Mouse (Mus musculus): Measurements from ENCODE around the gene Kazald1. TPM values are rescaled to one million over a fixed set of nuclear protein-coding genes. Genes with fewer than 3 reads are reported as not detected.

Gene Kazald1
- 17.7 and 29.4 TPM in 2 replicates for polyA plus RNA-seq (2015; fragmentation: Nextera tagmentation; extraction: Ambion mirVana)

DNA sequence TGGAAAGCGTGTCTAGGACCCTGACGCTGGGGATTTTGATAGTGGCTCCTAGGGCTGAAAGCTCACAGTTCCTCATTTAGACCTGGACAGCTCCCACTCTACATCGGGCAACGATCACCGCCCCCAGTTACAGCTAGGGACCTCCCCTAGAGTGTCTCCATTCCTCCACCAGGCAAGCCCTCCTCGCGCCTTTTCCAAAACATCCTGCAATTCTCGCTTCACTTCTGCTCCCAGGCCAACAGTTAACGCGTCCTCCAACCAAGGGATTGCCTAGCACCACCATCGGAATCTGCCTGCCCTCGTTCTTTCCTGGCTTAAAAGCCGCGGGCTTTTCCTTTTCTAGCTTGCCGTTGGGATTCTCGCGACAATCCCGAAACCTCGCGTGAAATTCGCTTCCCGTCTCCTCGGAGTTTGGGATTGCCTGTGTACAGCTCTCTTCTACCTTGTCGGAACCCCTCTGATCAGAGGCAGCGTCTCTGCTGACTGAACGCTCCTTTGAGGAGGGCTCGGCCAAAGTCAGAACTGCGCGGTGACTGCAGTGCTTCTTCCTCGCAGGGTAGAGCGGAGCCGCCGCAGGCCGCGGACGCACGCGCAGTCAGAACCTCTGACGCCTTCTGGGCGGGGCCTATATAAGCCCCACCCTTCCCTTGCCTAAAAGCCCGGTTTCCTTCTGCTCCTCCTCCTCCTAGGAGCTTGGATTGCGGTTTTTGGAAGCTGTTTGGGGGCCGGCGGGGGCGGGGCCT lies at the start of gene Kazald1:
Gene Kazald1, plus strand, starts transcription at position 662 of the 743 bp plus-strand sequence.
- peaks cover 48% of the 10 kb centered on the region for H3K4me1 ChIP-seq
- H3K9ac ChIP-seq, result peak within 1 kb of the TSS; percentile 89
- H3K4me3 ChIP-seq, result peak within 1 kb of the TSS; percentile 66
- peak; percentile 84 for ATAC-seq (ENCODE audit: insufficient number of reproducible peaks, insufficient read depth, low FRiP score, low TSS enrichment, low read depth)
- peak within 1 kb of the TSS; percentile 97 for H3K27ac ChIP-seq
- WGBS, result under 1% methylated on average over 45 of the region's 45 CpGs
- no peaks in the 10 kb centered on the region for H3K36me3 ChIP-seq
- peak within 1 kb of the TSS; percentile 94 for H3K4me2 ChIP-seq
- H3K27me3 ChIP-seq, result peaks cover 58% of the 10 kb centered on the region
- H3K9me3 ChIP-seq, result no peaks in the 10 kb centered on the region

DNA sequence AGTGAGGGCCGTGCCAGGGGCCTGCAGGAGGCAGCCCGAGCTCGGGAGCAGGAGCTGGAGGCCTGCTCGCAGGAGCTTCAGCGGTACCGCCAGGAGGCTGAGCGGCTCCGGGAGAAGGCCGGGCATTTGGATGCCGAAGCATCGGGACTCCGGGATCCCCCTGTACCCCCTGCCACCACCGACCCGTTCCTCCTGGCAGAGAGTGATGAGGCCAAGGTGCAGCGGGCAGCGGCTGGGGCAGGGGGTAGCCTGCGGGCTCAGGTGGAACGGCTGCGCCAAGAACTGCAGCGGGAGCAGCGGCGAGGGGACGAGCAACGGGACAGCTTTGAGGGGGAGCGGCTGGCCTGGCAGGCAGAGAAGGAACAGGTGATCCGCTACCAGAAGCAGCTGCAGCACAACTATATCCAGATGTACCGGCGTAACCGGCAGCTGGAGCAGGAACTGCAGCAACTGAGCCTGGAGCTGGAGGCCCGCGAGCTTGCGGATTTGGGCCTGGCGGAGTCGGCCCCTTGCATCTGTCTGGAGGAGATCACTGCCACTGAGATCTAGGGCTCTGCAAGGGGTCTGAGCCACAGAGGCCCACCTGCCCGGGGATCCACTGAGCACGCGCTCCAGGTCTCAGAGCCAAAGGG lies 49.0 kb upstream of the Kazald1 start:
- no peak overlapping the region for H3K4me3 ChIP-seq
- no peaks in the 10 kb centered on the region for H3K9me3 ChIP-seq
- peaks cover 33% of the 10 kb centered on the region for H3K4me1 ChIP-seq
- no peak overlapping the region for H3K4me2 ChIP-seq
- H3K36me3 ChIP-seq, result peaks cover 73% of the 10 kb centered on the region
- no peaks in the 10 kb centered on the region for H3K27me3 ChIP-seq
- ATAC-seq (ENCODE audit: insufficient number of reproducible peaks, insufficient read depth, low FRiP score, low TSS enrichment, low read depth), result no peak
- WGBS, result 67% methylated on average over 37 of the region's 37 CpGs
- peak overlapping the region; percentile 39; the same call in 1 of the 2 replicates for H3K27ac ChIP-seq
- H3K9ac ChIP-seq, result peak overlapping the region; percentile 21; the same call in 1 of the 2 replicates

DNA sequence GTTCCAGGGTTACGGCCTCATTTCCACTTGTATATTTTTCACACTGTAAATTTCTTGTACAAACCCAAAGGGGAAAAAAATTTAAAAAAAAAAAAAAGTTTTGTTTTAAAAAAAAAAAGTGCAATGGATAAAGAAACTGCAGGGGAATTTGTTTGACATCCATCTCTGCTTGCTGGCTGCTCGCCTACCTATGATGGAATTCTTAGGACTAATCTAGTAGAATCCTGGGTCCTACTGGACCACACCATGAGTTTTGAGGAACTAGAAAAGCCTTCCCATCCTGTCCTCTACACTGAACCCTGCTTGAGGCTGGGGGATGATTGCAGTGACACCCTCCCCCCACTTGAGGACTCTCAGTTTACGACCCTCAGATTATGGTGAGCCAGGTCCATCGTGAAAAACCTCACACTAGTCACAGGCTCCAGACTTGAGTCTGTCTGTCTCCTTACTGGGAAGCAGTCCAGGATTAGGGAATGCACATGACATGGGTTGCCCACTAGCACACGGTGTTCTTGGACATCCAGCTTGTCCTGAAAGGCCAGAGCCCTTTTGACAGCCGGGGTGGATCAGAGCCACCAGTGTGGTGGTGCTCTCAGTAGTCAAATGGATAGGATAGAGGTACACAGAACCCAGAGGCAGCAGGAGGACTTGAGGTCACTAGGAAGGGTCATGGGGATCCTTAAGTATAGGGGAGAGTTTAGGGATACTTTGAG lies 47.9 kb upstream of the Kazald1 start:
- no peak for ATAC-seq (ENCODE audit: insufficient number of reproducible peaks, insufficient read depth, low FRiP score, low TSS enrichment, low read depth)
- H3K27me3 ChIP-seq, result no peaks in the 10 kb centered on the region

DNA sequence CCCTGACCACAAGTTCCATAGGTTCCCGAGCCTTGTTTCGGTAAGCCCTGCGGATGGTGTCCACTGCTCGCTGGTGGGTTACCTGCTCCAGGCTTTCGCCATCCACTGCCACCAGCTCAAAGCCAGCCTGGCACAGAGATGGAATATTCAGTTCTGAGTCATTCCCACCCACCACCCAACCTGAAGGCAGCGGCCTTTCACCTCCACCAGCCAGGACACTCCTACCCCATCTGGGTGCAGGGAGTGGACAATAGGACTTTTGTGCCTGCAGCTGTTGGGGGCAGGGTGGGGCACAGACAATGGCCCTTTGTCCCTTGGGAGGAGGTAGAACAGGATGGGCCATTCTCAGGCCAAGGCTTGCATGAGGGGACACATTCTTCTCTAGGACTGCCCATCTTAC lies 47.2 kb upstream of the Kazald1 start:
- Histone ChIP-seq H3K9ac (0 out of 2 replicates have a peak overlapping the region, but pooled peaks have one; percentile 27), H3K4me3 (no peak overlapping the region), H3K27me3 (no peaks in the 10 kb centered on the region), H3K27ac (no peak overlapping the region), H3K36me3 (peaks cover 58% of the 10 kb centered on the region), H3K4me1 (peaks cover 42% of the 10 kb centered on the region), H3K4me2 (no peak overlapping the region), H3K9me3 (no peaks in the 10 kb centered on the region)
- no peak for ATAC-seq (ENCODE audit: insufficient number of reproducible peaks, insufficient read depth, low FRiP score, low TSS enrichment, low read depth)
- 79% methylated on average over 6 of the region's 6 CpGs for WGBS

More for the DNA sequence above, 47.9 kb upstream of the Kazald1 start:
- Histone ChIP-seq H3K27ac (no peak overlapping the region), H3K9ac (0 out of 2 replicates have a peak overlapping the region, but pooled peaks have one; percentile 27), H3K4me1 (peaks cover 35% of the 10 kb centered on the region), H3K4me3 (no peak overlapping the region), H3K36me3 (peaks cover 63% of the 10 kb centered on the region), H3K4me2 (no peak overlapping the region), H3K9me3 (no peaks in the 10 kb centered on the region)
- WGBS, result 76% methylated on average over 6 of the region's 6 CpGs

DNA sequence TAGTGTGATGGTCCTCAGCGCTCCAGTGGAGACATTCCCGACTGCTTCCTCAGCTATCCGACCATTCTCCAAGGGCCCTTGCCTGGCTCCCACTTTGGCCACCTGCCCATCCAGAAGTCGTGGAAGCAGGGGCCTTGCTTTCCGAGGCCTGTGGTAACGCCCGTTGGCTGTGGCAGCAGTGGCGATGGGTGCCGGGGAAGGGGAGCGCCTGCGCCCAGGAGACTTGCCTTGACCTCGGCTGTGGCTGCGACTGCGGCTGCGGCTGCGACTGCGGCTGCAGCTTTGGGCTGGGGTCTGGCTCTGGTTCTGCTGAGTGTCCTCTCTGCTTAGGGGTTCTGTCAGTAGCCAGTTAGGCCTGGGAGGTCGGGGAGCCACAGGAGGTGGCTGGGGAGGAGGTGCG lies 46.3 kb upstream of the Kazald1 start:
- peaks cover 44% of the 10 kb centered on the region for H3K4me1 ChIP-seq
- ATAC-seq (ENCODE audit: insufficient number of reproducible peaks, insufficient read depth, low FRiP score, low TSS enrichment, low read depth), result no peak
- no peak overlapping the region for H3K4me3 ChIP-seq
- no peaks in the 10 kb centered on the region for H3K9me3 ChIP-seq
- no peaks in the 10 kb centered on the region for H3K27me3 ChIP-seq
- H3K4me2 ChIP-seq, result no peak overlapping the region
- 64% methylated on average over 19 of the region's 19 CpGs for WGBS
- H3K27ac ChIP-seq, result no peak overlapping the region
- H3K9ac ChIP-seq, result peak overlapping the region; percentile 32; the same call in 1 of the 2 replicates
- H3K36me3 ChIP-seq, result peaks cover 50% of the 10 kb centered on the region

DNA sequence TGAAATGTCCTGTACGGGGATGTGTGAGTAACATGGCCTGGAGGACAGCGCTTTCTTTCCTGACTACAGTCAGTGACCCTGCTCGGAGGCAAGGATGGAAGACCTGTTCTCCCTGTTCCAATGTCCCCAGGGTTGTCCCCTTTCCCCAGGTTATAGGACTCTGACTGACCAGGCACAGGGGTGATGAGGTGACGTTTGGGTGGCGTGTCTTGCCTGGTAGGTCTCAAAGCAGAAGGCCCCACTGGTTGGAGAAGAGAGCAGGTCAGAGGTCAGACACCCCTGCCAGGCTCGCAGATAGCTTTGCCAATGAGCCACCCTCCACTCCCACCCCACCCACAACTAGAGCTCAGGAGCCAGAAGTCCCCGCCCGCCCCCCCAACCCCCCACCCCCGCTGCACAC lies 45.5 kb upstream of the Kazald1 start:
- H3K4me2 ChIP-seq, result no peak overlapping the region
- H3K4me1 ChIP-seq, result peaks cover 44% of the 10 kb centered on the region
- H3K27me3 ChIP-seq, result no peaks in the 10 kb centered on the region
- ATAC-seq (ENCODE audit: insufficient number of reproducible peaks, insufficient read depth, low FRiP score, low TSS enrichment, low read depth), result no peak
- no peak overlapping the region for H3K4me3 ChIP-seq
- no peaks in the 10 kb centered on the region for H3K9me3 ChIP-seq
- peaks cover 44% of the 10 kb centered on the region for H3K36me3 ChIP-seq
- H3K9ac ChIP-seq, result no peak overlapping the region
- no peak overlapping the region for H3K27ac ChIP-seq
- WGBS, result 59% methylated on average over 9 of the region's 9 CpGs

DNA sequence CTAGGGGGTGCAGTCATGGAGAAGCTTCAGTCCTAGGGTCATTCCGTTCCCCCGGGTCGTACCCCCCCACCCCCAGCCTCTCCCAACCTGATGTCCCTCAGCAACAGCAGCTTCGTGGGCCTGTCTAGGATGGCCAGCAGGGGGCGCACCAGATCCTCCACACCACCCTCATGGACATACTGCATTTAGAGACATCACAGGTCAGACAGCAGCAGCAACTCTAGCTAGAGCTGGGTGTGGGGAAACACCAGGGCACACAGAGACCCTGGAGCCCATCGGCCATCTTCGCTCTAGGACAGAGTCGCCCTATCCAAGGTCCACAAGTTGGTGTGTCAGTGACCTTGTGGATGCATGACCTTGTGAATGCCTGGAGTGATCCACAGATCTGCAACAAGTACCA lies 44.9 kb upstream of the Kazald1 start:
- WGBS, result 39% methylated on average over 8 of the region's 8 CpGs
- ATAC-seq (ENCODE audit: insufficient number of reproducible peaks, insufficient read depth, low FRiP score, low TSS enrichment, low read depth), result no peak

DNA sequence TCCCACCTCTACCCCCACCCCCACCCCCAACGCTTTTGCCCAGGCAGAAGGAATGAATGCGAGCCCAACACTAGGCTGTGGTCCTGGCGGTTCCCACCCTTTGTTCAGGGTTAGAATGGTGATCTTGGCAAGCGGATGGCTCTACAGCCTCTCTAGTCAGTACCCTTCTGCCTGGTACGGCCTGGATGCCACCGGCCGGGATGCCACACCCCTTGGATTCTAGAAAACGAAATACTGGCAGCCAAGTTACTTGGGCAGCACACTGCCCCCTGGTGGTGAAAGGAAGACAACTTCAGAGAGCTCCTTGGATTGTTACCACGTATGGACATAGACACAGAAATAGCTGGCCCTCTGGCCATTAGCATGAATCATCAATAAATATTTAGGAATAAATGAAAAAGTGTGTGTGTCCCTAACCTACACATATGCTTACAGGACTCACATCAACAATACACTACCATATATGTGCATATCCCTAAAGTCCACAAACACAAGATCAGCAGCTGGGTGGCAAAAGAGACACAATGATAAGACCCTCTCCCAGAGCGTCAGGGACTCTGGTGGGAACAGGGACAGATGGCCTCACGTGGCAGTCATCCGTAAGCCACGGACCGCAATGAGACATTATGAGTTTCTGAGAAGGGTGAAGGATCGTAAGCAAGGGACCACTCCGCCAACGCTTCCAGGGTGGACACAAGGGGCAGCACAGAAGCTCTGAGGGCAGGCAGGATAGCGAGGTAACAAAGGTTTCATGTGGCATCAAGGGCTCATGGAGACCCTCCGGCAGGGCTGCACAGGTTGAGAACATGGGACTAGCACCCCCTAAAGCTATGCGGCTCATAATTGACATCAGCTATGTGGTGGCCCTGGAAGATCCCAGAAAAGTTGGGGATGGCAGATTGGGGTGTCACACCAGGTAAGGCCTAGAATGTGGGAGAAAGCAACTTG lies 44.0 kb upstream of the Kazald1 start:
- Histone ChIP-seq H3K4me3 (peak overlapping the region; percentile 18; the same call in 1 of the 2 replicates), H3K9ac (no peak overlapping the region; the same call in 1 of the 2 replicates), H3K27ac (peak overlapping the region; percentile 40; the same call in 1 of the 2 replicates), H3K4me2 (peak overlapping the region; percentile 53), H3K4me1 (peaks cover 40% of the 10 kb centered on the region), H3K27me3 (no peaks in the 10 kb centered on the region), H3K9me3 (no peaks in the 10 kb centered on the region), H3K36me3 (peaks cover 30% of the 10 kb centered on the region)
- no peak for ATAC-seq (ENCODE audit: insufficient number of reproducible peaks, insufficient read depth, low FRiP score, low TSS enrichment, low read depth)
- 41% methylated on average over 20 of the region's 20 CpGs for WGBS

More for the DNA sequence above, 44.9 kb upstream of the Kazald1 start:
- Histone ChIP-seq H3K27ac (no peak overlapping the region), H3K4me1 (peaks cover 44% of the 10 kb centered on the region), H3K4me3 (no peak overlapping the region), H3K36me3 (peaks cover 39% of the 10 kb centered on the region), H3K27me3 (no peaks in the 10 kb centered on the region), H3K9ac (no peak overlapping the region), H3K9me3 (no peaks in the 10 kb centered on the region), H3K4me2 (no peak overlapping the region)

DNA sequence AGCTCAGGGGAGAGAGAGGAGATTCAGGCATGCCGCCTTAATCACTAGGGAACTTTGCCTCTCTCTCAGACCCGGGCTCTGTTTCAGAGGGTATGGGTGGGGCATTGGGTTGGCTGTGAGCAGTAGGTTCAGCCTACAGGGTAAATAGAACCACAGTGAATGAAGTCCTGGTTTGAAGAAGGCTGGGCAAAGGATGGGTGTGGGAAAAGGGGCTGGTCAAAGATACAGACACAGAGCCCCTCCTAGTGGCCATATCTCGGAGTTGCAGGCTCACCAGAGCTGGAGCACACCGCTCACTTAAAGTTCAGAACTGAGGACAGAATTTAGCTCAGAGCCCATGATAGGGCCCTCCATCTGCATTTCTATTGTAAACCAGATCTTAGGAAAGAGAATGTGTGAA lies 43.3 kb upstream of the Kazald1 start:
- no peaks in the 10 kb centered on the region for H3K27me3 ChIP-seq
- H3K9me3 ChIP-seq, result no peaks in the 10 kb centered on the region
- no peak overlapping the region for H3K4me3 ChIP-seq
- 18% methylated on average over 4 of the region's 4 CpGs for WGBS
- ATAC-seq (ENCODE audit: insufficient number of reproducible peaks, insufficient read depth, low FRiP score, low TSS enrichment, low read depth), result no peak
- H3K4me2 ChIP-seq, result no peak overlapping the region
- H3K4me1 ChIP-seq, result peaks cover 34% of the 10 kb centered on the region
- peaks cover 22% of the 10 kb centered on the region for H3K36me3 ChIP-seq
- H3K27ac ChIP-seq, result peak overlapping the region; percentile 40; the same call in 1 of the 2 replicates
- H3K9ac ChIP-seq, result no peak overlapping the region

DNA sequence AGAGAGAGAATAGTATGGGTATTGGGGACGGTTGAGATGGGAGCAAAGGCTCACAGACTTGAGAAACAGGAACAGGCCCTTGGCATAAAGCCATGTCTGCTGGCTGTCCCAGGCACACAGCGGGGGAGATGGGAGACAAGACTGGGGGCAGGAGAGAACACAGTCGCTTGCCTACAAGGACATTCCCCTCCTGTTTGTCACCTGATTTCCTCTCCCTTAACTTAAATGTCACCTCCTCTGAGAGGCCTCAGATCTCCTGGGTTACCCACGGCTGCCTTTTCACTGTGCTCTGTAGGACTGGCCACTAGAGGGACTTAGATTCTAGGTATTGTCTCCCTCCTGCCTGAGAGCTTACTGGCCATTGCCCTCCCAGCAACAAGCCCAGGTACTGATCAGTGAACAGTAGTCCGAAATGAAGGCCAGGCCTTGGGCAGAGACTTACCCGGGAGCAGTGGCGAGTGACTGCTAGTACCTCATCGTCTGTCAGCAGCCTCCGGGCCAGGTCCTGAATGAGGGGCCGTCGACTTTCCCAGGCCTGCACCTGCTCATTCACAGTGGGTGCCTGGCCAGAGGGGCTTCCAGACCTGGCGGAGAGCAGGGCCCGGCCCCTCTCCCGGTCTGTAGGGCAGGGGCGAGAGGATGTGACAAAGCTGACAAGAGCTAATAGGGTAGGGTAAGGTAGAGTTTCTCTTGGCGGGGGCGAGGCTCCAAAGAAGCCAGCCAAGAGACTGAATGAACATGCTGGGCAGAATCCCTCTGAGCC lies 42.3 kb upstream of the Kazald1 start:
- no peak overlapping the region for H3K27ac ChIP-seq
- no peaks in the 10 kb centered on the region for H3K9me3 ChIP-seq
- no peak for ATAC-seq (ENCODE audit: insufficient number of reproducible peaks, insufficient read depth, low FRiP score, low TSS enrichment, low read depth)
- 47% methylated on average over 17 of the region's 17 CpGs for WGBS
- H3K9ac ChIP-seq, result peak overlapping the region; percentile 40; the same call in 1 of the 2 replicates
- H3K4me2 ChIP-seq, result no peak overlapping the region
- H3K27me3 ChIP-seq, result 0 out of 2 replicates have a peak, but pooled peaks cover 3% of the 10 kb centered on the region
- peaks cover 28% of the 10 kb centered on the region for H3K4me1 ChIP-seq
- H3K36me3 ChIP-seq, result peaks cover 13% of the 10 kb centered on the region
- H3K4me3 ChIP-seq, result no peak overlapping the region
